Mouse (Mus musculus) erythroid progenitor cell, adult 5-6 weeks (primary cell): Measurements from ENCODE around the gene Pigo. TPM values are rescaled to one million over a fixed set of nuclear protein-coding genes. Genes with fewer than 3 reads are reported as not detected.

Experiments used
- ATAC-seq: replicated peaks from 2 replicates; pipeline ENCODE4 v1.8.0; 2016; ENCODE audit warnings: moderate number of reproducible peaks, mild to moderate bottlenecking, moderate TSS enrichment, inconsistent platforms; ENCODE audit not compliant: poor library complexity, low FRiP score, severe bottlenecking
- total RNA-seq, 2 experiments: library from RNA; stranded (forward) in 1 of 2; stranded (reverse) in 1 of 2; fragments of 150-400 nt in 1 of 2; fragments of 186-747, 209-891 nt in 1 of 2; gene quantifications; 2 replicates each; pipeline versions ENCODE4 v1.2.3 to v1.2.4; 2015 to 2017; ENCODE audit warnings: low replicate concordance in 2 of 2

Pigo gene
- total RNA-seq (2015; ENCODE audit: low replicate concordance) (21.8 and 49.7 TPM in 2 replicates), total RNA-seq (2017; ENCODE audit: low replicate concordance) (12.5 and 27.2 TPM in 2 replicates)

GRCm38 (mm10) chr4:43025084-43025960 lies at the start of gene Pigo:
Gene Pigo, minus strand, starts transcription at chr4:43025819.
- ATAC-seq, result peak; percentile 93

- ATAC-seq, result no peak
Observed at GRCm38 (mm10) chr4:43074923-43075322, 49.3 kb upstream of the Pigo start.

GRCm38 (mm10) chr4:43065471-43065870 lies 39.9 kb upstream of the Pigo start:
- no peak for ATAC-seq

GRCm38 (mm10) chr4:43060286-43060685 lies 34.7 kb upstream of the Pigo start:
- ATAC-seq, result no peak

- no peak for ATAC-seq
Observed at GRCm38 (mm10) chr4:43059697-43060096, 34.1 kb upstream of the Pigo start.

- peak; percentile 91 for ATAC-seq
Observed at GRCm38 (mm10) chr4:43058753-43059654, 33.4 kb upstream of the Pigo start, which contains the start of gene Unc13b. Gene Unc13b, plus strand, starts transcription at chr4:43058953.

GRCm38 (mm10) chr4:43058392-43058752 lies 32.8 kb upstream of the Pigo start:
- ATAC-seq, result no peak

- no peak for ATAC-seq
Observed at GRCm38 (mm10) chr4:43057654-43058053, 32.0 kb upstream of the Pigo start.

GRCm38 (mm10) chr4:43052627-43053026 lies 27.0 kb upstream of the Pigo start:
- peak; percentile 89 for ATAC-seq

GRCm38 (mm10) chr4:43047231-43047630 lies 21.6 kb upstream of the Pigo start:
- 0 out of 2 replicates have a peak, but pooled peaks have one; percentile 53 for ATAC-seq

- ATAC-seq, result no peak
Observed at GRCm38 (mm10) chr4:43046607-43047006, 21.0 kb upstream of the Pigo start.

- peak; percentile 84 for ATAC-seq
Observed at GRCm38 (mm10) chr4:43045659-43046302, 20.2 kb upstream of the Pigo start, which contains the start of gene Fam214b. Gene Fam214b, minus strand, starts transcription at chr4:43046220.

- ATAC-seq, result no peak
Observed at GRCm38 (mm10) chr4:43045285-43045658, 19.7 kb upstream of the Pigo start.

- no peak for ATAC-seq
Observed at GRCm38 (mm10) chr4:43044673-43045072, 19.1 kb upstream of the Pigo start.

GRCm38 (mm10) chr4:43043644-43044357 lies 18.2 kb upstream of the Pigo start:
- no peak for ATAC-seq

- no peak for ATAC-seq
Observed at GRCm38 (mm10) chr4:43040881-43041547, 15.4 kb upstream of the Pigo start.

- peak; percentile 83 for ATAC-seq
Observed at GRCm38 (mm10) chr4:43040114-43040572, 14.5 kb upstream of the Pigo start.

- ATAC-seq, result no peak
Observed at GRCm38 (mm10) chr4:43039609-43040008, 14.0 kb upstream of the Pigo start.
